Mouse (Mus musculus): ENCODE data around the gene Lpp. TPM values are rescaled to one million over a fixed set of nuclear protein-coding genes. Genes with fewer than 3 reads are reported as not detected.

The Lpp gene
- total and polyA plus RNA-seq, 3 experiments: 0.64 to 1.2 (median 0.68) TPM

DNA sequence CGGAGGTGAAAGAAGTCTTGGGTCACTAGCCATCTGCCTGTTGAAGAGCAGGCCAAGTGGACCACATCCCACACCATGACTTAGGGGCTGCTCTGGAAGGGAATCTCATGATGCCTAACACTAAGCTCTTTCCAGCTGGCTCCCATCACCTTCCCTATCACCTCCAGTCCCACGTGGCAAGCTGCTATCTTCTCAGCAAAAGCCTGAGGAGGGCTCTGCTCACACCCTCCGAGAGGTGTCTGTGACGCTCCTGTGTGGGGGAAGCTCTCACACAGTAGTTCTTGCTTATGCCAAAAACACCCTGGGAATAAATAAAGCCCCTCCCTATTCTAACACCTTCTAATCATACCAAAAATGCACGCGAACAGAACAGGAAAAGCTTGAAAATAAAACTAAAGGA is 26.2 kb upstream of the Lpp start:
- dilution Hi-C loops (cut with MboI; ENCODE audit: extremely low pct_ligation_motif_present, extremely low pct_unique_long_range_greater_than_20kb, low sequenced_read_pairs) (no loop called here), in situ Hi-C loops (cut with MboI; ENCODE audit: low pct_ligation_motif_present, low pct_unique_long_range_greater_than_20kb, low sequenced_read_pairs) (no loop called here)
- no peak for DNase-seq (ENCODE audit: extremely low read depth)
- H3K9ac ChIP-seq (ENCODE audit: insufficient read depth, low read depth): no peak overlapping the region
- no peak overlapping the region for H3K4me3 ChIP-seq (replicated peaks in 1 of 3; ENCODE audit: low read depth in 2 of 3, low read length in 2 of 3, poor library complexity in 1 of 3)
- no peak overlapping the region for H3K4me2 ChIP-seq (ENCODE audit: insufficient read depth, low read depth, poor library complexity, severe bottlenecking)
- H3K4me1 ChIP-seq (ENCODE audit: control insufficient read depth in 1 of 2, insufficient read depth in 2 of 2): no peaks in the 10 kb centered on the region
- no peaks in the 10 kb centered on the region for H3K36me3 ChIP-seq (replicated peaks in 1 of 2; ENCODE audit: control insufficient read depth in 1 of 2, insufficient read depth in 1 of 2, low read length in 1 of 2)
- TF ChIP-seq JUND (conservative IDR thresholded peaks at IDR 0.05; ENCODE audit: low read depth, low read length): no peak
- no peak for TF ChIP-seq RAD21 (IDR thresholded peaks at IDR 0.05; ENCODE audit: low read depth, low read length)
- no peak for TF ChIP-seq CTCF (conservative IDR thresholded peaks at IDR 0.05 in 1 of 2, IDR thresholded peaks at IDR 0.05 in 1 of 2; ENCODE audit: low read depth in 2 of 2, low read length in 2 of 2)
- TF ChIP-seq E2F4 (IDR thresholded peaks at IDR 0.05; ENCODE audit: insufficient replicate concordance, low read depth, low read length): no peak
- TF ChIP-seq EP300 (IDR thresholded peaks at IDR 0.05; ENCODE audit: low read length): no peak
- no peak for TF ChIP-seq BHLHE40 (IDR thresholded peaks at IDR 0.05; ENCODE audit: low read depth, low read length)
- TF ChIP-seq ZMIZ1 (IDR thresholded peaks at IDR 0.05; ENCODE audit: low read depth, low read length): no peak
- TF ChIP-seq UBTF (IDR thresholded peaks at IDR 0.05; ENCODE audit: low read depth, low read length): no peak
- TF ChIP-seq MEF2A (IDR thresholded peaks at IDR 0.05; ENCODE audit: borderline replicate concordance, low read depth, low read length): no peak
- no peak for TF ChIP-seq SIN3A (IDR thresholded peaks at IDR 0.05; ENCODE audit: low read length)
- H3K9me3 ChIP-seq (replicated peaks; ENCODE audit: low read length): peaks cover 4% of the 10 kb centered on the region
- H3K27me3 ChIP-seq (replicated peaks): no peaks in the 10 kb centered on the region
- H3K27ac ChIP-seq (ENCODE audit: insufficient read depth, low read depth): no peak overlapping the region
- H3K79me2 ChIP-seq (replicated peaks; ENCODE audit: control insufficient read depth, extremely low read depth, insufficient read depth, poor library complexity, severe bottlenecking): no peaks in the 10 kb centered on the region

DNA sequence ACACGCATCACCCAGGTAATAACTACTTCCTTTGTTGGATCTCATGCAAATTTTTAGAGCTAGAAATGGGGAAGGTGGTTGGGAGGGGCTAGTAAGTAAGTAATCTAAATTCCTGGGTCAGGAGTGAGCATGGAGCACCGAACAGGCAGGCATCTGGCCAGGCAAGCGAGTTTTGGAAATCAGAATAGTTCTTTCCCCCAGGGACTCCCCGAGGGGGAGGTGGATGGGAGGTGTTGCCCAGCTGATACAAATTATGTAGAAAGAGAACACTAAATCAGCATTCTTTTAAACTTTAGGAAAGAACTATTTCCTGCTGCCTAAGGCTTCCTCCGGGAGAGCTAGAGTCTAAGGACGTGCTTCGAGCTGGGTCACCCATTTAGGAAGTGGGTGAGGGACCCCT is 25.8 kb upstream of the Lpp start:
- H3K27me3 ChIP-seq (replicated peaks): no peaks in the 10 kb centered on the region
- H3K27ac ChIP-seq (ENCODE audit: insufficient read depth, low read depth): no peak overlapping the region
- in situ Hi-C loops (cut with MboI; ENCODE audit: low pct_ligation_motif_present, low pct_unique_long_range_greater_than_20kb, low sequenced_read_pairs): no loop called here
- no peak overlapping the region for H3K4me3 ChIP-seq (replicated peaks in 1 of 3; ENCODE audit: low read depth in 2 of 3, low read length in 2 of 3, poor library complexity in 1 of 3)
- no peak overlapping the region for H3K4me2 ChIP-seq (ENCODE audit: insufficient read depth, low read depth, poor library complexity, severe bottlenecking)
- dilution Hi-C loops (cut with MboI; ENCODE audit: extremely low pct_ligation_motif_present, extremely low pct_unique_long_range_greater_than_20kb, low sequenced_read_pairs): no loop called here
- TF ChIP-seq MXI1 (IDR thresholded peaks at IDR 0.05; ENCODE audit: low read depth, low read length): no peak
- no peak for TF ChIP-seq IRF4 (IDR thresholded peaks at IDR 0.05; ENCODE audit: low read depth, low read length)
- no peak for TF ChIP-seq ZMIZ1 (IDR thresholded peaks at IDR 0.05; ENCODE audit: low read depth, low read length)
- TF ChIP-seq JUN (IDR thresholded peaks at IDR 0.05; ENCODE audit: insufficient read depth, low read depth, low read length): no peak
- TF ChIP-seq E2F4 (IDR thresholded peaks at IDR 0.05; ENCODE audit: insufficient replicate concordance, low read depth, low read length): no peak
- no peak for TF ChIP-seq KAT2A (IDR thresholded peaks at IDR 0.05; ENCODE audit: insufficient replicate concordance, low read length)
- no peak for TF ChIP-seq GABPA (IDR thresholded peaks at IDR 0.05; ENCODE audit: insufficient replicate concordance, low read depth, low read length)
- no peak for TF ChIP-seq USF1 (IDR thresholded peaks at IDR 0.05; ENCODE audit: low read depth, low read length)
- H3K79me2 ChIP-seq (replicated peaks; ENCODE audit: control insufficient read depth, extremely low read depth, insufficient read depth, poor library complexity, severe bottlenecking): no peaks in the 10 kb centered on the region
- no peaks in the 10 kb centered on the region for H3K4me1 ChIP-seq (ENCODE audit: control insufficient read depth in 1 of 2, insufficient read depth in 2 of 2)
- no peaks in the 10 kb centered on the region for H3K36me3 ChIP-seq (replicated peaks in 1 of 2; ENCODE audit: control insufficient read depth in 1 of 2, insufficient read depth in 1 of 2, low read length in 1 of 2)
- H3K9me3 ChIP-seq (replicated peaks; ENCODE audit: low read length): peaks cover 4% of the 10 kb centered on the region
- H3K9ac ChIP-seq (ENCODE audit: insufficient read depth, low read depth): no peak overlapping the region
- DNase-seq (ENCODE audit: extremely low read depth): no peak

All from CH12.LX (cell line).